Mouse (Mus musculus) forebrain, embryonic 16.5 days (tissue): ENCODE data around the gene Gsta1. TPM values are rescaled to one million over a fixed set of nuclear protein-coding genes. Genes with fewer than 3 reads are reported as not detected.

Experiments
- ATAC-seq: fragments of 200-750 bp; cut with Nextera tagmentation; 2 replicates; pipeline ENCODE4 v1.8.0; 2017; ENCODE audit warnings: mild to moderate bottlenecking, moderate library complexity
- H3K27ac ChIP-seq: fragments of 300-500 bp; sonication (generic); 2 replicates; pipeline ENCODE4 v1.5.1; 2014; ENCODE audit warnings: low read length, control low read depth
- H3K27me3 ChIP-seq: fragments of 300-500 bp; sonication (generic); replicated peaks from 2 replicates; pipeline ENCODE4 v1.6.1; 2014; ENCODE audit warnings: low read length; ENCODE audit not compliant: control insufficient read depth, insufficient read depth
- H3K36me3 ChIP-seq: fragments of 300-500 bp; sonication (generic); 2 replicates; pipeline ENCODE4 v1.6.1; 2014; ENCODE audit not compliant: control insufficient read depth, insufficient read depth
- H3K4me1 ChIP-seq: fragments of 300-500 bp; sonication (generic); replicated peaks from 2 replicates; pipeline ENCODE4 v1.6.1; 2014; ENCODE audit warnings: low read length; ENCODE audit not compliant: control insufficient read depth, insufficient read depth
- H3K4me2 ChIP-seq: fragments of 300-500 bp; sonication (generic); 2 replicates; pipeline ENCODE4 v1.6.1; 2014; ENCODE audit warnings: mild to moderate bottlenecking, low read length, control low read depth
- H3K4me3 ChIP-seq: fragments of 300-500 bp; sonication (generic); replicated peaks from 2 replicates; pipeline ENCODE4 v1.5.1; 2014; ENCODE audit warnings: mild to moderate bottlenecking, low read length, control low read depth
- H3K9ac ChIP-seq: fragments of 300-500 bp; sonication (generic); replicated peaks from 2 replicates; pipeline ENCODE4 v1.6.1; 2014; ENCODE audit warnings: low read depth, low read length, control low read depth
- H3K9me3 ChIP-seq: fragments of 300-500 bp; sonication (generic); 2 replicates; pipeline ENCODE4 v1.6.1; 2016; ENCODE audit warnings: low read length; ENCODE audit not compliant: control insufficient read depth
- WGBS: fragments of 180-500 bp; shearing (Covaris S2); extraction: QIAGEN DNeasy Blood & Tissue Kit; methylation state at CpG from one replicate; pipeline ENCODE4 v1.1.7; 2014; 5-methylcytosine and 5-hydroxymethylcytosine counted together
- polyA plus RNA-seq: library from polyadenylated mRNA; unstranded; fragments of >200 nt; fragmentation: Nextera tagmentation; extraction: Ambion mirVana; gene quantifications from 2 replicates; pipeline ENCODE4 v1.2.1, GENCODE M21; 2015

The Gsta1 gene
- polyA plus RNA-seq, 1 experiment from 2014 or later = not detected

GRCm38 (mm10) chr9:78204194-78204593 lies 26.3 kb upstream of the Gsta1 start:
- no peak overlapping the region for H3K27ac ChIP-seq
- ATAC-seq = no peak
- no peaks in the 10 kb centered on the region for H3K36me3 ChIP-seq
- 93% methylated on average over 6 of the region's 6 CpGs for WGBS
- no peaks in the 10 kb centered on the region for H3K9me3 ChIP-seq
- H3K4me3 ChIP-seq = no peak overlapping the region
- no peak overlapping the region for H3K9ac ChIP-seq
- H3K27me3 ChIP-seq = no peaks in the 10 kb centered on the region
- no peaks in the 10 kb centered on the region for H3K4me1 ChIP-seq
- H3K4me2 ChIP-seq = no peak overlapping the region

- Histone ChIP-seq H3K4me1 (no peaks in the 10 kb centered on the region), H3K4me3 (no peak overlapping the region), H3K4me2 (no peak overlapping the region), H3K27me3 (no peaks in the 10 kb centered on the region), H3K27ac (no peak overlapping the region), H3K9me3 (no peaks in the 10 kb centered on the region), H3K9ac (no peak overlapping the region), H3K36me3 (no peaks in the 10 kb centered on the region)
- ATAC-seq = no peak
- 85% methylated on average over 4 of the region's 4 CpGs for WGBS
Observed at GRCm38 (mm10) chr9:78208956-78209355, 21.5 kb upstream of the Gsta1 start.

GRCm38 (mm10) chr9:78210079-78210478 lies 20.4 kb upstream of the Gsta1 start:
- Histone ChIP-seq H3K9ac (no peak overlapping the region), H3K9me3 (no peaks in the 10 kb centered on the region), H3K27ac (no peak overlapping the region), H3K27me3 (no peaks in the 10 kb centered on the region), H3K4me3 (no peak overlapping the region), H3K4me2 (no peak overlapping the region), H3K36me3 (no peaks in the 10 kb centered on the region), H3K4me1 (no peaks in the 10 kb centered on the region)
- 93% methylated on average over 3 of the region's 3 CpGs for WGBS
- ATAC-seq = no peak

- no peaks in the 10 kb centered on the region for H3K9me3 ChIP-seq
- H3K27ac ChIP-seq = no peak overlapping the region
- no peak overlapping the region for H3K4me2 ChIP-seq
- WGBS = 98% methylated on average over 2 of the region's 2 CpGs
- no peak overlapping the region for H3K9ac ChIP-seq
- no peaks in the 10 kb centered on the region for H3K27me3 ChIP-seq
- no peak for ATAC-seq
- no peaks in the 10 kb centered on the region for H3K4me1 ChIP-seq
- H3K4me3 ChIP-seq = no peak overlapping the region
- H3K36me3 ChIP-seq = no peaks in the 10 kb centered on the region
Observed at GRCm38 (mm10) chr9:78210821-78211220, 19.6 kb upstream of the Gsta1 start.

- 94% methylated on average over 3 of the region's 3 CpGs for WGBS
- no peaks in the 10 kb centered on the region for H3K27me3 ChIP-seq
- H3K9ac ChIP-seq = no peak overlapping the region
- no peak overlapping the region for H3K4me3 ChIP-seq
- no peak overlapping the region for H3K4me2 ChIP-seq
- no peak for ATAC-seq
- H3K36me3 ChIP-seq = no peaks in the 10 kb centered on the region
- H3K27ac ChIP-seq = no peak overlapping the region
- no peaks in the 10 kb centered on the region for H3K9me3 ChIP-seq
- H3K4me1 ChIP-seq = no peaks in the 10 kb centered on the region
Observed at GRCm38 (mm10) chr9:78211521-78211920, 18.9 kb upstream of the Gsta1 start.

GRCm38 (mm10) chr9:78212341-78213049 lies 18.0 kb upstream of the Gsta1 start:
- H3K36me3 ChIP-seq = no peaks in the 10 kb centered on the region
- WGBS = 92% methylated on average over 7 of the region's 7 CpGs
- no peaks in the 10 kb centered on the region for H3K27me3 ChIP-seq
- ATAC-seq = no peak
- no peak overlapping the region for H3K4me3 ChIP-seq
- no peak overlapping the region for H3K4me2 ChIP-seq
- no peak overlapping the region for H3K27ac ChIP-seq
- no peak overlapping the region for H3K9ac ChIP-seq
- H3K4me1 ChIP-seq = no peaks in the 10 kb centered on the region
- no peaks in the 10 kb centered on the region for H3K9me3 ChIP-seq

- Histone ChIP-seq H3K4me3 (no peak overlapping the region), H3K9ac (no peak overlapping the region), H3K4me1 (no peaks in the 10 kb centered on the region), H3K27me3 (no peaks in the 10 kb centered on the region), H3K9me3 (no peaks in the 10 kb centered on the region), H3K4me2 (no peak overlapping the region), H3K36me3 (no peaks in the 10 kb centered on the region), H3K27ac (no peak overlapping the region)
- ATAC-seq = no peak
- 83% methylated on average over 4 of the region's 4 CpGs for WGBS
Observed at GRCm38 (mm10) chr9:78217074-78217473, 13.4 kb upstream of the Gsta1 start.

- ATAC-seq = no peak
- H3K36me3 ChIP-seq = no peaks in the 10 kb centered on the region
- no peak overlapping the region for H3K9ac ChIP-seq
- no peaks in the 10 kb centered on the region for H3K9me3 ChIP-seq
- H3K4me3 ChIP-seq = no peak overlapping the region
- 86% methylated on average over 8 of the region's 8 CpGs for WGBS
- no peak overlapping the region for H3K4me2 ChIP-seq
- no peak overlapping the region for H3K27ac ChIP-seq
- H3K27me3 ChIP-seq = no peaks in the 10 kb centered on the region
- H3K4me1 ChIP-seq = no peaks in the 10 kb centered on the region
Observed at GRCm38 (mm10) chr9:78222616-78223015, 7.8 kb upstream of the Gsta1 start.

GRCm38 (mm10) chr9:78223221-78223902 lies 7.1 kb upstream of the Gsta1 start:
- no peak overlapping the region for H3K27ac ChIP-seq
- H3K9me3 ChIP-seq = no peaks in the 10 kb centered on the region
- no peak overlapping the region for H3K4me3 ChIP-seq
- no peak overlapping the region for H3K9ac ChIP-seq
- 78% methylated on average over 10 of the region's 10 CpGs for WGBS
- H3K4me1 ChIP-seq = no peaks in the 10 kb centered on the region
- H3K36me3 ChIP-seq = no peaks in the 10 kb centered on the region
- H3K27me3 ChIP-seq = no peaks in the 10 kb centered on the region
- no peak overlapping the region for H3K4me2 ChIP-seq
- ATAC-seq = no peak
